Mouse (Mus musculus): ENCODE results near the gene Pced1a.

The Pced1a gene

DNA sequence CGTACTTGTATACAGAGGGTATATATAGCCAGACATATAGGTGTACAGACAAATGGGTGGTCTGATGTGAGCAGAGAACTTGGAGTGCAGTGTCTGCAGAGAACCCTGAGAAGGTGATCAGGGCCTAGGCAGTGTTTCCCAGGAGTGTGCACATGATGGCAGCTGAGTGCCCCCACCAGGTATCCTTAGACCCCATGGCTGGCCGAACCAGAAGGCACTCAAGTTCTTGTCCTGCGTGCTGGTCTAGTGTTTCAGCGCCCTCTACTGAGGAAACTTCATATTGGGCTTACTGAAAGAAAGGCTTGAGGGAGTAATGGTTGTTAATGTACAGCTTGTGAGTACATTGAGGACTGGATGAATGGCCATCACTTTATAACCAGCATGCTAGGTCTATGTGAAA, 8.7 kb upstream of the Pced1a start:
- DNase-seq: no peak

DNA sequence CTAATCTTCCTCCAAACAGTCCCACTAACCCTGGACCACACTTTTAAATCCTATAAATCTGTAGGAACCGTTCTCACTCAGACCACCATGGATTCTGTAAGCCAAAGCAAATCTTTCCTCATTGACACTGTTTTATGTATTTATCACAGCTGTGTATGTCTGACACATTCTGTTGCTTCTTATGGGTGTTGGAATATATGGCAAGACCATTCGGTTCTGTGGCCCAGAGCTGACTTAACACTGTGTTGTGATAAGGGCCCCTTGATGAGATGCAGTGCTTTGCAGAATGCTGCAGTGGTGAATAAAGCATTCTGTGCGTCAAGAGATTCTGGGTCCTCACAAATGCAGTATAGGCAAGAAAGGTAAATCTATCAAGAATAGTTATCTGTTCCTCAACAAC, 7.7 kb upstream of the Pced1a start:
- DNase-seq: no peak

DNA sequence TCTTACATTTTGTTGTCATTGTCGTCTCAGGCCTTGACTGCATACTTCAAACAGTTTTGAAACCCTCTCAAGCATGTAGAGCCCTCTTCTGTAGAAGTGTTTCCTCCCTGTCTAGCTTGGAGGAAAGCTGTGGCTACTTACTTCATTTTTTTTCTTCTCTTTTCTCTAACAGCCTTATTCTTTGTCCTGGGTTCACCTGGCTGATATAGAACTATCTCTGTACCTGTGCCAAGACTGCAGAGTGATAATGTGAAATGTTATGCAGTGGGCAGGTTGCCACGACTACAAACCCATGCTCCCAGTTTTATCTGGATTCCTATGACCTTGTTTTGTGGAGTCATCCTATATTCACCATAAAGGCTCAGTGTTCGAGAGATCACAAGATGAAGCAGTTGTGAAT, 6.0 kb upstream of the Pced1a start:
- no peak for DNase-seq

DNA sequence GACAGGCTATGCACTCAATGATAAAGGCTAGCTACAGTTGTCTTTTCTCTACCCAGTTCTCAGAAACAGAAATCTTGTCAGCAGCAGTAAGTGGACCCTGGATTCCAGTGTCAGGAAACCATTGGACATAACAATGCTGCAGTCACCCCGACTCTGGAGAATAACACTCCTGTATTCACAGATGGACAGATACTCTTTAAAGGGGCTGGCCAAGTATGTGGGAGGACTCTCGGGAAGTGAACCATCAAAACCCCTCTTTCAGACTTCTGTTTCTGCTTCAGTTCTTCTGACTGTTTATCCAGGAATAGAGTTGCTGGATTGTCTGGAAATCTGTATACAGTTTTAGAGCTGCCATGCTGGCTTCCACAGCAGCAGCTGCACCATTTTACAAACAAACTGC, 5.3 kb upstream of the Pced1a start:
- DNase-seq: no peak

DNA sequence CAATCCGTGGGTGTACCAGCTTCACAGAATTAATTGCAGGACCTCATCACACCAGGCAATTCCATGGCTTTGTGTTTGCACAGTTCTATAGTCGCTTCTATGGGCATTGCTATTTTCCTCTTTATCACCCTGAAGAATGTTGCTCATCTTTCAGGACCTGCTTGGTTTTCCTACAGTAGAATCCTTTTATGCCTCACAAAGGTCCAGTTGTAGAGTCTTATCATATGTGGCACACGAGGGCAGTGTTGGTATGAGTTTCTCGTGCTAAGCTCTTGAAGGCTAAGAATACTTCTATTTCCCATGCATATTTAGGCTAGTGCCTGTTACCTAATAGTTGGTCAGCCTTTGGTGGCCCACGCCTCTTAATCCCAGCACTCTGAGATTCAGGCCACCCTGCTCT, 611 bp upstream of the Pced1a start:
- no peak for DNase-seq

DNA sequence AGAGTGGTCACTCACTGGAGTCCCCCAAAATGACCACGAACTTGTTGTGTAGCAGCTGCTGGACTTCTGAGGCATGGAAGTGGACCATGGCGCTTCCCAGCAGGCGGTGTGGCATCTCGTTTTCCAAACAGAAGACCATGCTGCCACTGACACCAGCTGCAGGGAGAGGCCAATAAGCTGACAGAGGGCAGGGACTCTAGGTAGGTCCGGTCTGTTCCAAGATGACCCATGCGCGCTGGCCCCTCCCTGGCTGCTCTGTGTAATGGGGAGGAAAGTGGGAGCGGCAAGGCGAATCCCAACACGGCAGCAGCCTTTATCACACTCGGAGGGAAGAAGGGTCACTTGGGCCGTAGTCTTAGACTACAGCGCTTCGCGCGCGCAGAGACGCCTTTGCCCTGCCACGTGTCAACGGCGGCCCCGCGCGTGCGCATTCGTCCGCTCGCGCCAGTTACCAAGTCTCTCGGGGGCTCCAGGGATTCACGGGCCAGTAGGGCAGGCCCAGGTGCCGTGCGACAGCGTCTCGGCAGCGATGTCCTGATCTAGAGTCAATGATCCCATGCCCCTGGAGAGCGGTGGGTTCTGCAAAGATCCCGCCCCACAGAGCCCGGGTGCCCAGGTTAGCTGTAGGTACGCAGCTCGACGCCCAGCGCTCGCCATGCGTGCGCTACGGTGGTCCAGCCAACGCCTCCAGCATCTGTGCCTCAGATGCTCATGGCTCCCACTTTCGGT, 940 bp downstream of the Pced1a start:
- DNase-seq: no peak

DNA sequence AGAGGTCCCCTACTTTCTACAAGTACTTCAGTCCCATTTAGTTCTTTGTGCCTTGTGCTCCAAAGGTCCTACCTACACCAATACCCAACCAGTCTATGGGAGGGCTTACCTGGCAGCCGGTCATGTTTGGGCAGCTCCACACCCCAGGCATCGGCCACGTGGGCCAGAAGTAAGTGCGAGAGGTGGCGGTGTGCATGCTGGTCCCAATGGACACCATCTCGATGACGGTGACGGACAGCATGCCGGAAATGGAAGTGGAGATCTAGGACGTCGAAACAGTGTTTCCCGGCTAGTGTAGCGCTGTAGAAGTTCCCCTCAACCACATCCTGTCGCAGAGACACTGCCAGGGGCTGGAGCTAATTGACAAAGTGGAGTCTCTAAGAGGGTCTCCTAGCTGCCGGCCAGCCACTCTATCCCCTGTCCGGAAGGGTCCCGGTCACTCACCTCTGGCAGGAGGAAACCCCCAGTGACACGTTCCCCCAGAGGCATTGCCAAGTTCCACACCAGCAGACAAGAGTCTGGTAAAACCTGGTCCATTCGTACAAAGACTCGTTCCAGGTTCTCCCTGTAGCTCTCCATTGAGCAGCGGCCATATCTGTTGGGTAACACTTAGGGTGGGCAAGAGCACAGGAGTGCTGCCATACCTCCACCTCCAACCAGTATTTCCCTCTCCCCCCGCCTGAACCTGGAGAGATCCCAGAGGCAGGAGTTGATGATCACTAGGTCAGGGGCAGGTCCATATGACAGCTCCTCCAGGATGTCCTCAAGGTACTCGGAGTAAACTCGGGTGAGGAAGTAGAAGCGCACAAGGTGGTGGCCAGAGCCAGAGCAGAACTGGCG, 2.5 kb downstream of the Pced1a start:
- DNase-seq: peak; percentile 92

DNA sequence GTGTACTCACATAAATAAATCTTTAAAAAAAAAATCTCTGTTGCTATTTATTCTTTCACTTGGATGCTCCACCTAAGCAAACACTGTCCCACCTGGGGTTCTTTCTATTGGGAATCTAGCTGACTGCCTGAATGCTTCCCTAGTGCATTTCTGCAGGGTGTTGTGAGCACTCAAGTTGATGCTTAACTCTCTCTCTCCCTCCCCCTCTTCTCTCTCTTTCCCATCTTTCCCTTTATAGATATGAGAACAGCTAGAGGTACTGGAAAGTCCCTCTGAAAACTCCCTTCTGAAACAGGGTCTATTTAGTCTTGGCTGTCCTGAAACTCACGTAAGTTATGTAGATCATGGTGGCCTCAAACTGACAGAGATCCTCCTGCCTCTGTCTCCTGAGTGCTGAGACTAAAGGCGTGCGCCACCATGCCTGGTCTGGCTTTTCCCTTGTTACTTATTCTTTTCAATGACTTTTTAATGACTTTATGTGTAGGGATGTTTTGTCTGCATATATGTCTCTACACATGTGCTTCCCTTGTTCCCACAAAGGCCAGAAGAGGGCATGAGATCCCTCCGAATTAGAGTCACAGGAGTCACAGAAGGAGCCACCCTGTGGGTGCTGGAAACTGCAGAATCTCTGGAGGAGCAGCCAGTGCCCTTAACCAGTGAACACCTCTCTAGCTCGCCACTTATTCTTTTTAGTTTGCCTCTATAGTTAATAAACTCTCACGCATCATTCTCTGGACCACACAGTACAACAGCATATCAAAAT, 10.2 kb downstream of the Pced1a start:
- DNase-seq: no peak

DNA sequence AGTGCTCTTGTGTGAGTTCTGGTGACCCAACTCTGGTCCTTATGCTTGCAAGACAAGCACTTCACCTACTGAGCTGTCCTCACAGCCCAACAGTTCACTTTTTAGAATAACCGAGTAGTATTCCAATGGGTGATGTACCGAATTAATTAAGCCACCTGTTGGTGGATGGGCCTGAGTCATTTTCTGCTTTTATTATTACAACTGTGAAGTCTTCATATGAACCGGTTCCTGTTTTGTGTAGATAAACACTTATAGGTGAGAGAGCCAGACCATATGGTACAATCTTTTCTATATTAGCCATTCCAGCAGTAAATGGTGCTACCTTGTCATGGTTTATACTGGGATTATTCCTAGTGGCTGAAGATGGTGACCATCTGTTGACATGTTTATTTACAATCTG, 11.7 kb downstream of the Pced1a start:
- no peak for DNase-seq

DNA sequence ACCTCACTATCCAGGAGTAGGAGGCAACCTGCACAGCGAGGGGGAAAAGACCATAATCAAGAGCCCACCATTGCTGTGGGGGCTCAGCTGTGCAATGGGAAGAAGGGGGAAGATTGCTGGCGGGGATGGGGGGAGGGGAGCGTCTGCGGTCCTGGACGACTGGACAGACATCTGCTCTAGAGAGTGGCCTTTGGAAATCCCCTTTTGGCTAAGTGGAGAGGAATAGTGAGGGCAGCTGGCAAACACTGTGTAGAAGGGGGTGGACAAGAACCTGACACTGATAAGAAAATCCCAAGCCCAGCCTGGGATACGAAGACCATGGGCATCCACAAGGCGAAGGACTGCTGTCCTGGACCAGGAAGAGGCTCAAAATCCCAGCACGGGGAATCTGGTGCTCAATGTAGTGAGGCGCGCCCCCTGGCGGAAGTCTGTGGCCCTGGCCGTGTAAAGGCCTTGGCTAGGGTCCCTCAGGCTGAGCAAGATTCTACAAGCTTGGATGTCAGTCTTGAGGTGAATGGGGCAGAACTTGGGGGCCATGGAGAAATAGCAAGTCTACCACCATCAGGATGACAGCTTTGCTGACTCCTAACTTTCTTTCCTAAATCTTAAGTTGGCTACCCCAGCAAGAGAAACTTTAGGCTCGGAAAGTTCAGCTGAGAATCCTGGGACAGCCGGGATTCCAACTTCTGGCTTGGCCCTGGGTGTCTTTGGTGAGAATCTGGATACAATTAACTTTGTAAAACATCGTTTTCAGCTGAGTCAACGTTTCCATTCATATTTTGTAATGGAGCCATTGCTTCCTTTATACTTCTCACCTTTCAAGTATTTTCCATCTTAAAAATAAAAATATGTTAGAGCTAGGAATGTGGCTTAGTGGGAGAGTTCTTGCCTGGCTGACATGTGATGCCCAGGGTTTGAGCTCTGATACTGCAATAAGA, 12.7 kb downstream of the Pced1a start:
- peak; percentile 97 for DNase-seq

DNA sequence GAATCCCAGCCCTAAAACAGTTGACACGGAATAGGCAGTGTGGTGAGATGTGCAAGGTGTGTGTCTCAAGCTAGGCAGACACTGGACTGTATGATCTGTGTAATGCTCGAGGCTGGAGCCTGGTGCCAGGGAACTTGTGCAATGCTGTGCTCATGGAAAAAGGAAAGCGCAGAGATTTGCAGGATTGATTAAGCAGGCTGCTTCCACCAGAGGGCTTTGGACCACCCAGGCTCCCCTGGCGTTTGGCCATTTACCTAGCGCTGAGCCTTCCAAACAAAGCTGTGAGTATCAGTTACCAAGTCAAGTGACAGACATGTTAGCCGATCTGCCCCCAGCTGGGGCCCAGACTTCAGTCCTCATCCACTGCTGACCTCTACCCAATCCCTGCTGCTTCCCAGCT, 16.3 kb downstream of the Pced1a start:
- DNase-seq: no peak

DNA sequence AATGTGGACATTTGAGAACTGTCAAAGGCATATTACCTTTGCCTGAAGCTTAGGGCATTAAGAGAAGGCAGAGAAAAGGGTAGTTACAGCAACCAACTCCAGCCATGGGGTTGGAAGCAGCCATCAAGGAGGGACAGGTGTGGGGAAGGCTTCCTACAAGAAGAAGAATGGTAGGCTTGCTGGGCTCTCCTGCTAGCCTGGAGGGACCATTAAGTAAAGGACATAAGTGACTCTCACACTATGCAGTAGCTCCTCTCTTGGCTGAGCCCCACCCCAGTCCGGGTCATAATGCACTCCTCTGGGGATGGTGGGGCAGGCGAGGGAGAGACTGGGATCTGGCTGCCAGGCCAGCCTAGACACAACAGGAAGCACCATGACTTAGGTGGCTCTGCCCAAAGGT, 18.3 kb downstream of the Pced1a start, which contains the start of gene Tmem239:
Gene Tmem239, plus strand, starts transcription at position 301 of the 400 bp plus-strand sequence.
- DNase-seq: no peak

DNA sequence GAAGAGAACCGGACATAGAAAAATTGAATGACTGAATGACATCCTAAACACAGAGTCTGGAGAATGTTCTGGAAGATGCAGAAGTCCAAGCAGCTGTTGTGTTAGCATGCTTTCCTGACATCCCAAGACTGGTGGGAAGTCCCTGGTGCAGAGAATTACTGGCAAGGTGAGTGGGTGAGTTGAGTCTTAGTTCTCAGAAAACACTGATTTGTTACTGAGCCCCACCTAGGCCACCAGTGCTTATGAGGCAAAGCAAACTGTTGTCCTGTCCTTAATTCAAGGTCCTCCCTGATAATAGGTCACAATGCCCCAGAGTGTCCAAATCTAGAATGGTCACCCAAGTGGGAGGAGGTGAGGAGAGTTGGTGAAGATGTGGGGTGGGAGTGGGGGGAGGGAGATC, 19.6 kb downstream of the Pced1a start, which contains the start of the genes Gm28372 and 1700020A23Rik:
Gene Gm28372, plus strand, starts transcription at position 301 of the 400 bp plus-strand sequence.
Gene 1700020A23Rik, plus strand, starts transcription at position 321 of the 400 bp plus-strand sequence.
- DNase-seq: no peak

DNA sequence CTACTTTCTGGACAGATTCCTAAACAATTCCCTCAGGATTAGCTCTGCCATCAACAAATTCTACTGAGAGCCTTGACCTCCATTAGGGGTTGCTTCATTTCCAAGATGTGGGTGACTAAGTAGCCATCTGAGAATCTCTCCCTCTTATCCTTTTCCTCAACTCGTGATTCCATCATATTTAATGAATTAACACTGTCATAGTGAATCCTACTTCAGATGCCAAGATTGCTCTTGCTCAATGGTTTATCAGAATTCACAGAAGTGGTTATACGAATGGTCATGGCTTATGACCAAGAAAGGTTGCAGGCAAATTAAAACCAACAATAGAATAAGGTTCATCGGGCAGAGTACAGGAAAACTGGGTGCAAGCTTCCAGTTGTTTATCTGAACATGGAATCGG, 22.6 kb downstream of the Pced1a start:
- DNase-seq: no peak

DNA sequence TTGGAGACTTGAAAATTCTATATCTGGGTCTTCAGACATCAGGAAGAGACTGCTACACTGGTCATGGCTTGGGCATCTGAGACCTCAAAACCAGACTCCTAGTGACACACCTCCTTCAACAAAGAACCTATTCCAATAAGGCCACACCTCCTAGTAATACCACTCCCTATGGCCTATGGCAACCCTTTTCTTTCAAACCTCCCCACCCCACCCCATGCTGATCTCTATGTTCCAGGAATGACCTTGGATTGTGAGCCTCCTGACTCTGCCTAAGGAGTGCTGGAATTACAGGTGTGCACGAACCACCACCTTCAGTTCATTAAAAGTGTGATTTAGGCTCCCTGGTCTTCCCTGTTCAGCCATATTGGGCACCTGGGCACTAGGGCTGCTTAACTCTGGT, 24.5 kb downstream of the Pced1a start:
- peak; percentile 54 for DNase-seq

DNA sequence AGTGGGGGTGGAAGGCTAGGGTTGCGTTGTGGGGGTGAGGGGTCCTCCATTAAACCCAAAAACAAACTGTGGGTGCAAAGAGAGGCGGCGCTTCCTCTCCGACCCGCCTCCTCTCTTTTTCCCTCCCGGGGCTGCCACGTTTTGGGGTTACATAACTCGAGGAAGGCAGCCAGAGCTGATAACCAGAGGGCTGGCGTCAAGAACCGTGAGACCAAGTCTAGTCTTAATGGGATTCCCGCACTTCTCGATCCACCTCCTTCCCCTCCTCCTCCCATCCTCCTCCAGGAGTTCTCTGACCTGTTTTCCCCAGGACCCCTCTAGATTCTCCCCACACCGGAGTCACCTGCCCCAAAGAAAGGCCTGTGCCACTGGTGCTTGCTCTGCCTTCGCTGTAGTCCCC, 26.4 kb downstream of the Pced1a start:
- DNase-seq: peak; percentile 97

DNA sequence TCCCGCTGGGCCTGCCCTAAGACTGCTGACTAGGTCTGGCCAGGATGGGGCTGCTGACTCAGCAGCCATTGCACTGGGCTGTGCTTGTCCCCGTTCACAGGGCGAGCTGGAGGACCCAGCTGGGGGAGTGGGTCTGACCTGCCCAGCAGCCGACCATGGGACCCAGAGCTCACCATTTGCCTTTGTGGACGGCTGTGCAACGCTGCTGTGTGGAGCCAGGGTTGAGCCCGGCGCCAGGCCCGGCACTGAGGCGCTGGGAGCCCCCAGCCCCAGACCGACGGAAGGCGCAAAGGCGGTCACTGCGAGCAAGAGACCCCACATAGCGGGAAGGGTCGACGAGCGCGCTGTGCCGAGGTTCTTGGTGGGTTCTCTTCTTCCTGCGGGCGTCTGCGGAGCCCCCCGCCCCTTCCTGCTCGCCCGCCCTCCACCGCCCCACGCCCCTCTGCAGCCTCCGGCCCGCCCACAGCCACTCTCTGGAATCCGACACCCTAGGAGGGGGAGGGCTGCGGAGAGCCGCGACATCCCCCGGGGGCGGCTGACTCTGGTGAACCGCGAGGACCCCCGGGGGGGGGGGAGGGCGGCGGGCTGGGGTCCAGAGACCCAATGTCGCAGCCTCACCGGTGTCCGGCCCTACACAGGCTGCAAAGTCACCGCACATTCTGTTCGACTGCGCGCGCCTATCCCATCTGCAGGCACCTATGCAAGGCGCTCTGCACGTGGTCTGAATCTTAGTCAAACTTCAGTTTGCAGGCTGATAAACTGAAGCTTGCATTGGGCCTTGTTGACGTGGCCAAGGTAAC, 27.1 kb downstream of the Pced1a start, which contains the start of gene Cpxm1:
Gene Cpxm1, minus strand, starts transcription at position 389 of the 800 bp plus-strand sequence.
- peak; percentile 93 for DNase-seq

DNA sequence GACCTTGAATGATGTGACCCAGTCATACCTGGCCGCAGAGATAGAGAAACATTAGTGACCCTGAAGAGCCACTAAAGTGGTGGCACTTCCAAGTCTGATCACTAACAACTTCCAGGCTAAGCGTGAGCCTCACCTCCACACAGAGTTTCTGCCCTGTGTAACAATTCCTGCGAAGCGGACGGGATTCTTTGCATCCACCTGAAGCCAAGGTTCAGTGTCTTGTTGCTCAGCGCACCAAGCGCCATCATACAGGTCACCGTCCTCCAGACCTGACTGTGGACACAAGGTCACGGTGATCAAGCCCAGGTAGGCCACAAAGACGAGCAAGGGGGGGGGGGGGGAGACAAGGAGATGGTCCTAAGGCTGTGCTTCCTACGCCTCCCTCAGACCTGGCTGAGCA, 28.8 kb downstream of the Pced1a start:
- peak; percentile 78 for DNase-seq

DNA sequence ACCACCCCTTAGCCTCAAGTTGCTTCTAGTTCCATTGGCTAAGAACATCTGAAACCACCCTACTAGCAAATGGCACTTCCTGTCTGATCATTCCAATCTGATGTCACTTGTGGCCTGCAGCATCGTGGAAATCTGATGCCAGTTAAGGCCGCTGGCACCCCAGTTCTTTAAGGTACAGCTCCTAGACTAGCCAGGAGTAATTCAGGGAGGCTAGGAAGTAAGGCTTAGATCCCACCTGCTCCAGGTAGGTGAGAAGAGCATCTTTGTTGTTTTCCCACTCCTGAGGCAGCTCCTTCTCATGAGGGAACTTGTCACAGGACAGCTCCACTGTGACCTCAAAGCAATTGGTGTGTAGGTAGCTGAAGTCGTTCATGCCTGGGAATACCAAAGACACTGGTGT, 31.7 kb downstream of the Pced1a start:
- peak; percentile 72 for DNase-seq

DNA sequence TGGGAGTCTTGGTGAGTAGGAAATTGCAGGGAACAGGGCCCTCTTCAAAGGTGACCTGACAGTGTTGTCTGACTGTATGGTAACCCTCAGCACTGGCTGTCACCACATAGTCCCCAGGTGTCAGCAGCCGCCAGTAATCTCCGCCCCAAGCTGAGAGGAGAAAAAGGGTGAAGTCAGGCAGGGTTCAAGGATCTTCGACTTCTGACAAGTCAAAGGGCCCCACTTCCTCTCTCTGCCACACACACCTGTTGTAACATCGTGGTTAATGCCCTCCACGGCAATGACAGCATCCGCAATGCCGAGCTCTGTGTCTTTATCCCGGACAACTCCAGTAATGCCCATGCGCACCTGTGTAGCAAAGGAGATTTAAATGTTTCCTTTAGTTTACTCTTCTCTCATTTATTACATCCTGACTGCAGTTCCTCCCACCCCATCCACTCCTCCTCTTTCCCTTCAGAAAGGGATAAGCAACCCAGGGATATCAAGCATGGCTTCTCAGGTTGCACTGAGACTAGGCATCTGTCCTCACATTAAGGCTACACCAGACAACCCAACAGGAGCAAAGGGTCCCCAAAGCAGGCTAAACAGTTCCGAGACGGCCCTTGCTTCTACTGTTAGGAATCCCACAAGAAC, 33.4 kb downstream of the Pced1a start:
- peak; percentile 64 for DNase-seq

DNA sequence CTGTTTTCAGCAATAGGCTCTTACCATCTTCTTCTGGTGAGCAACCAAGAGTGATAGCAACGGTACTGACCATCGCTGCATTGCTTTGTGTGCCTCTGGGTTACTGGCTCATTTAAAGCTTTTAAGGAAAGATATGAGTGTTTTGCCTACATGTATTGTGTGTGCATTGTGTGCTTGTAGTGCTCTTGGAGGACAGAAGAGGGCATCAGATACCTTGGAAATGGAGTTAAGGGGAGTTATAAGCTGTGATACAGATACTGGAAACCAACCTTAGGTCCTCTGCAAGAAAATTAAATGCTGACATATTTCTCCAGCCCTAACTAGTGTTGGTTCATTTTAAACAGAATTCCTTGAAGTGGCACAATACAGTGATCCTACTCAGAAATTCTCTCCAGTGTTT, 35.7 kb downstream of the Pced1a start:
- peak; percentile 4 for DNase-seq
